Mouse (Mus musculus): ENCODE data around the gene Slc3a1. TPM values are rescaled to one million over a fixed set of nuclear protein-coding genes. Genes with fewer than 3 reads are reported as not detected.

Slc3a1 gene
- polyA plus RNA-seq, 1 experiment, result 0.77 TPM

DNA sequence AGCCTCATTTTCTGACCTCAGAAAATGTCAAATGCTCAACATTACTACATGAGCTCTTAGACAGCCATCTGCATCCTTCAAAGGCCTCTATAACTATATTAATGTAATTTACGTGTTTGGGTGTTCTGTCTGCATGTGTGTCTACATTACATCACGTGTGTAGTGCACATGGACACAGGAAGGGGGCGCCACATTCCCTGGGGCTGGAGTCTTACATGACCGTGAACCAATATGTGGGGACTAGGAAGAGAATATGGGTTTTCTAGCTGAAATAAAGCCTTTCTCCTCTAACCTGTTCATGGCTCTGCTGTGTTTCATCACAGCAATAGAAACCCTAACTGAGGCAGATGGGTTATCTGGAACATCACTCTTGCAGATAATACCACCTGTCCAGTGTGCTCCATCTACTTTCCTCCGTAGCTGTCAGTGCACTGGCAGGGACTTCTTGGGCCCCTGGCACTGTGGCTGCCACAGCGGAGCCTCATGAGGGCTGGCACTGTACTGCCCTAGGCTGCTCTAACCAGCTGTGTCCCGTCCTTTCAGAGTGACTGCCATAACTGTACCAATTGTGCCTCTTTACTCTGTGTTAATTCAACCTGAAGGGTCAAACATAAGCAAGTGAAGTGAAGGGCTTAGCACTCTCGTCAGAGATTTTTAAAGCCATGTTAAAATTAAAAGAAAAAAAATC is 43.1 kb downstream of the Slc3a1 start:
- no peak overlapping the region for H3K27ac ChIP-seq (ENCODE audit: control insufficient read depth, insufficient read depth, low read depth, low read length)
- peak; percentile 21; the same call in 1 of the 2 replicates for TF ChIP-seq CTCF (IDR thresholded peaks at IDR 0.05; ENCODE audit: control insufficient read depth, insufficient read depth, insufficient replicate concordance, low read depth, low read length)
- TF ChIP-seq POLR2A (IDR thresholded peaks at IDR 0.05; ENCODE audit: control insufficient read depth, low read depth, low read length), result no peak
- no peak overlapping the region for H3K4me3 ChIP-seq (ENCODE audit: control insufficient read depth, low read depth, low read length)
- no peaks in the 10 kb centered on the region for H3K27me3 ChIP-seq (ENCODE audit: control insufficient read depth, insufficient read depth, low read length)
- no peaks in the 10 kb centered on the region for H3K4me1 ChIP-seq (ENCODE audit: control insufficient read depth, insufficient read depth, low read length)
- H3K36me3 ChIP-seq (ENCODE audit: control insufficient read depth, insufficient read depth, low read length), result peaks cover 4% of the 10 kb centered on the region

DNA sequence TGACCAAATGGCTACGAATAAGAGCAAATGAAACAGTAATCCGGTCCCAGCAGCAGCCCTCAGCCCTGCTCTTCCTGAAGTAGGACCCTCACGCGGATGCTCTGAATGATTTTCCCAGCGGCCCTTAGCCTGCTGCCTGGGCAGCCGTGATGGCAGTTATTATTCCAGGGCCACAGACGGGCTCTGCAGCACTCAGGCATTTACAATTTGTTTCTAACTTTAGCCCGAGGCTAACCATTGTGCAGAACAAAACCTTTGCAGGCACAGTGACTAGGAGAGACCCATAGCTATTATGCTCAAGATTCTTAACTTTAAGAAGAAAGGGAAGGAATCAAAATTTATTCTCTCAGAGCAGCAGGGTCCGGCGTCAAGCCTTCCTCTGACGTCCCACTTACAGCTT is 44.2 kb downstream of the Slc3a1 start:
- H3K36me3 ChIP-seq (ENCODE audit: control insufficient read depth, insufficient read depth, low read length), result peaks cover 2% of the 10 kb centered on the region
- H3K27ac ChIP-seq (ENCODE audit: control insufficient read depth, insufficient read depth, low read depth, low read length), result no peak overlapping the region

DNA sequence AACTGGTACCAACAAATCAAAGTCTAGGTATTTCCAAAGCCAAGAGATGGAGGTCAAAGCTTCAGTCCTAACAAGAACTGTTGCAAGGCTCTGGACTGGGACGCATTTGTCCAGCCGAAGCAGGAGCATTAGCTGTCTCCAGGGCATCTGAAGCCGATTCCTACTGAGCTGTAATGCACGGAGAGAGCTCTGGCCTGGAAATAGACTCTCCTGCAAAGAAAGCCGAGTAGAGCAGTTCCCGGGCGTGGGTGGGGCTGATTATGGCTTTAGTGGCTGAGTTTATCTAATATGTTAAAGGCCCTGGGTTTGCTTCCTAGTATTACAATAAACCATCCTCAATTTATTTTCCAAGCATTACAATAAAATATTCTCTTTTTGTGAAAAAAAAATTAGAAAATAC is 45.0 kb downstream of the Slc3a1 start:
- H3K27me3 ChIP-seq (ENCODE audit: control insufficient read depth, insufficient read depth, low read length), result no peaks in the 10 kb centered on the region
- H3K27ac ChIP-seq (ENCODE audit: control insufficient read depth, insufficient read depth, low read depth, low read length), result no peak overlapping the region
- H3K4me1 ChIP-seq (ENCODE audit: control insufficient read depth, insufficient read depth, low read length), result no peaks in the 10 kb centered on the region
- H3K4me3 ChIP-seq (ENCODE audit: control insufficient read depth, low read depth, low read length), result no peak overlapping the region
- peaks cover 2% of the 10 kb centered on the region for H3K36me3 ChIP-seq (ENCODE audit: control insufficient read depth, insufficient read depth, low read length)
- no peak for TF ChIP-seq CTCF (IDR thresholded peaks at IDR 0.05; ENCODE audit: control insufficient read depth, insufficient read depth, insufficient replicate concordance, low read depth, low read length)
- TF ChIP-seq POLR2A (IDR thresholded peaks at IDR 0.05; ENCODE audit: control insufficient read depth, low read depth, low read length), result no peak

More for the DNA sequence above, 44.2 kb downstream of the Slc3a1 start:
- Histone ChIP-seq H3K4me1 (ENCODE audit: control insufficient read depth, insufficient read depth, low read length) (no peaks in the 10 kb centered on the region), H3K4me3 (ENCODE audit: control insufficient read depth, low read depth, low read length) (no peak overlapping the region), H3K27me3 (ENCODE audit: control insufficient read depth, insufficient read depth, low read length) (no peaks in the 10 kb centered on the region)
- TF ChIP-seq CTCF (IDR thresholded peaks at IDR 0.05; ENCODE audit: control insufficient read depth, insufficient read depth, insufficient replicate concordance, low read depth, low read length) (no peak), POLR2A (IDR thresholded peaks at IDR 0.05; ENCODE audit: control insufficient read depth, low read depth, low read length) (no peak)

DNA sequence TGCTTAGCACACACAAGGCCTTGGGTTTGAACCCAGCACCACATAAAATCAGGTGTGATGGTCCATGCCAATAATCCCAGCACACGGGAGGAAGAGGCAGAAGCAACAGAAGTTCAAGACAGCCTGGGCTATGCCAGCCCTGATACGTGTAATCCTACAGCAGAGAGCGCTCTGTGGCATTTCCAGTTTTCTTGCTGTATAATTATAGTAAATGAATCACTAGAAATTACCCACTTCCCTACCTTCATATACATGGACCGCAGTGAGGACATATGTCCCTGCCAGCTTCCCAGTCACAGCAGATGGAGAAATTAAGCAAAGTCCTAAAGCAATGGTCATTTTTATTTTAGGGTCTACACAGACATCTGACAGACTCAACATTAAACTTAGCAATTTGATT is 45.9 kb downstream of the Slc3a1 start:
- Histone ChIP-seq H3K4me1 (ENCODE audit: control insufficient read depth, insufficient read depth, low read length) (no peaks in the 10 kb centered on the region), H3K4me3 (ENCODE audit: control insufficient read depth, low read depth, low read length) (no peak overlapping the region), H3K36me3 (ENCODE audit: control insufficient read depth, insufficient read depth, low read length) (peaks cover 2% of the 10 kb centered on the region), H3K27me3 (ENCODE audit: control insufficient read depth, insufficient read depth, low read length) (no peaks in the 10 kb centered on the region), H3K27ac (ENCODE audit: control insufficient read depth, insufficient read depth, low read depth, low read length) (no peak overlapping the region)
- no peak for TF ChIP-seq POLR2A (IDR thresholded peaks at IDR 0.05; ENCODE audit: control insufficient read depth, low read depth, low read length)
- no peak for TF ChIP-seq CTCF (IDR thresholded peaks at IDR 0.05; ENCODE audit: control insufficient read depth, insufficient read depth, insufficient replicate concordance, low read depth, low read length)

DNA sequence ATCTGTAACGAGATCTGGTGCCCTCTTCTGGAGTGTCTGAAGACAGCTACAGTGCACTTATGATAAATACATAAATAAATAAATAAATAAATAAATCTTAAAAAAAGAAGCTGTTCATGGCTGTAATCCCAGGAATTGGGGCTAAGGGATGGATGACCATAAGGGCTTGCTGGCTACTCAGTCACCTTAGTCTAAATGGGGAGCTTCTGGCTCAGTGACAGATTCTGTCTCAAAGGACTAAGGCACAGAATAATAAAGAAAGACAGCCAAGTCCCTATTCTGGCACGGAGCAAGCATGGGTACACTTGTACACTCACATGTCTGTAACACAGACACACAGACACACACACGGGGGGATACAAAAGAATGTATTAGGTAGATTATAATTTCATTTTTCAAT is 51.1 kb downstream of the Slc3a1 start:
- no peaks in the 10 kb centered on the region; the same call in none of the 2 replicates for H3K36me3 ChIP-seq (ENCODE audit: control insufficient read depth, insufficient read depth, low read length)
- TF ChIP-seq CTCF (IDR thresholded peaks at IDR 0.05; ENCODE audit: control insufficient read depth, insufficient read depth, insufficient replicate concordance, low read depth, low read length), result no peak
- no peak for TF ChIP-seq POLR2A (IDR thresholded peaks at IDR 0.05; ENCODE audit: control insufficient read depth, low read depth, low read length)
- no peaks in the 10 kb centered on the region for H3K4me1 ChIP-seq (ENCODE audit: control insufficient read depth, insufficient read depth, low read length)
- H3K27me3 ChIP-seq (ENCODE audit: control insufficient read depth, insufficient read depth, low read length), result no peaks in the 10 kb centered on the region
- H3K27ac ChIP-seq (ENCODE audit: control insufficient read depth, insufficient read depth, low read depth, low read length), result no peak overlapping the region
- no peak overlapping the region for H3K4me3 ChIP-seq (ENCODE audit: control insufficient read depth, low read depth, low read length)

DNA sequence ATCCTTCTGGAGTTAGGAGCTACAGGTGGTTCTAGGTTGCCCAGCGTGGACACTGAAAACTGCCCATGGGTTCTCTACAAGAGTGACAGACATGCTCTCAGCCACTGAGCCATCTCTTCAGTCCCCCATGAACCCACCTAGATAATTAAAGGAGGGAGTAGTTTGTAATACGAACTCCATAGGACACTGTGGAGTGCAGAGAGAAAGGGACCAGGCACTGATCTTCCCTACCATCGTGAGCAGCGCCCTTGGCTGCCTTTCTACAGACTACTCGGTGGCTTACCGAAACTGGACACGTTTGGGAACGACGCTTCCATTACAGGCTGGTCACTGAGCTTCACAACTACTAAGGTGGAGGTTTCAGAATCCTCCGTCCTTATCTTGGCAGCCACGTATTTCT is 52.6 kb downstream of the Slc3a1 start:
- TF ChIP-seq CTCF (IDR thresholded peaks at IDR 0.05; ENCODE audit: control insufficient read depth, insufficient read depth, insufficient replicate concordance, low read depth, low read length), result no peak
- no peak for TF ChIP-seq POLR2A (IDR thresholded peaks at IDR 0.05; ENCODE audit: control insufficient read depth, low read depth, low read length)
- Histone ChIP-seq H3K4me3 (ENCODE audit: control insufficient read depth, low read depth, low read length) (no peak overlapping the region), H3K36me3 (ENCODE audit: control insufficient read depth, insufficient read depth, low read length) (no peaks in the 10 kb centered on the region; the same call in none of the 2 replicates), H3K27ac (ENCODE audit: control insufficient read depth, insufficient read depth, low read depth, low read length) (no peak overlapping the region), H3K4me1 (ENCODE audit: control insufficient read depth, insufficient read depth, low read length) (no peaks in the 10 kb centered on the region), H3K27me3 (ENCODE audit: control insufficient read depth, insufficient read depth, low read length) (no peaks in the 10 kb centered on the region)

DNA sequence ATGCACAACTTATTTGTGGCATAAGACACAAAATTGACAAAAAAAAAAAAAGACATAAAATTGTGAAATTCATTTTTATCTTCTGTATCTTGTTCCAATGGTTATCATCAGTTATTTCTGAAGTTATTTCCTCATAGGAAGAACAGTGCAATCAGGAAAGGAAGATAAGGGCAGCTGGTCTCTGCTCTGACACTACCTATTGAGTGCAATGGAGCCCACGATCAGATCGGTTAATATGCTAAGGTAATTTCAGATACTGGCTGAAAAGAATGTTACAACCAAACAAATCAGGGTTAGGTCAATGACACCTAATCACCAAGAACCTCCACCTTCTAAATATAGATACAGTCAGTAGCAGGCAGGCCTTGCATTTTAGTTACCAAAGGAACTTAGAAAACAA is 57.2 kb downstream of the Slc3a1 start:
- Histone ChIP-seq H3K4me1 (ENCODE audit: control insufficient read depth, insufficient read depth, low read length) (peaks cover 2% of the 10 kb centered on the region; the same call in 1 of the 2 replicates), H3K36me3 (ENCODE audit: control insufficient read depth, insufficient read depth, low read length) (no peaks in the 10 kb centered on the region), H3K27ac (ENCODE audit: control insufficient read depth, insufficient read depth, low read depth, low read length) (no peak overlapping the region), H3K27me3 (ENCODE audit: control insufficient read depth, insufficient read depth, low read length) (no peaks in the 10 kb centered on the region), H3K4me3 (ENCODE audit: control insufficient read depth, low read depth, low read length) (no peak overlapping the region)
- no peak for TF ChIP-seq CTCF (IDR thresholded peaks at IDR 0.05; ENCODE audit: control insufficient read depth, insufficient read depth, insufficient replicate concordance, low read depth, low read length)

Data from testis, adult 2 months (tissue).